Mouse (Mus musculus) heart, postnatal 25 days (tissue): ENCODE measurements at regions not wholly inside any gene's neighbourhood (a gene's known extent, or its start where the extent isn't known, plus 50 kb on each side); places are given as distances from the start of the nearest gene placed in this dataset.
A peak's percentile ranks its signal among the peaks of the same experiment; 100 is the strongest.

Source experiments
- DNase-seq: peaks from one replicate; pipeline ENCODE4 v3.0.0; 2022; ENCODE audit warnings: low spot score
- intact Hi-C: fragments of 180-260 bp; cut with DNase I; formaldehyde crosslinking; loops from one replicate; pipeline ENCODE4 v1.15.1; 2025

DNA sequence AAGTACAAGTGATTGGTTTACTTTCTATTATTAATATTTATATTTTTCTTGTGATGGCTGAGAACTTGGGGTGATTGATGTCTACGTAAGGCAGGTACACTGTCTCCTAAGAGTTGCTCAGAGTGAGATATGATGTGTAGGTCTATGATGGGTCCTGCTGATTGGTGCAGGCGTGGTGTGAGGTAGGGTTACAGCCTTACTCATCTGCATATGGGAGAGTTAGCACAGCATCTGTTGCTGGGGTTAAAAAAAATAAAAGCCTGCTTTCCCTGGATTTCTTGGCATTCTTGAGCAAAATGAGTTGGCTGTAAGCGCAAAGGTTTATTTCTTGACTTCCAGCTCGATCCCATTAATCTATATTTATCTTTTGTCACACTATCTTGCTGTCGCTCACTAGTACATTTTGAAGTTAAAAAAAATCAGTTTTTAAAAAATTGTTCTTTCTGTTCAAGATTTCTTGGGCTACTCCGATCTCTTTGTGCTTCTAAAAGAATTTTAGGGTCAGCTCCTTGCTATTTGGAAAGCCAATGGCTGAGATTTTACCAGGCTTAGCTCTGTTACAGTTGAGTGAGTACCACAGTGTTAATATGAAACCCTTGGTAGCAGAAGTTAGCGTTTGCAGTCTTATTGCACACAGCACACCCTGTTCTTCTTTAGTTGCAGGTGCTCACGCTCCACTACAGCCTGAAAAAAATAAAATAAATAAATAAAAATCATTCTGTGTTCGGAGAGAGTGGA is 482.0 kb downstream of the Plekhb2 start:
- intact Hi-C loops, result no loop called here
- no peak for DNase-seq

DNA sequence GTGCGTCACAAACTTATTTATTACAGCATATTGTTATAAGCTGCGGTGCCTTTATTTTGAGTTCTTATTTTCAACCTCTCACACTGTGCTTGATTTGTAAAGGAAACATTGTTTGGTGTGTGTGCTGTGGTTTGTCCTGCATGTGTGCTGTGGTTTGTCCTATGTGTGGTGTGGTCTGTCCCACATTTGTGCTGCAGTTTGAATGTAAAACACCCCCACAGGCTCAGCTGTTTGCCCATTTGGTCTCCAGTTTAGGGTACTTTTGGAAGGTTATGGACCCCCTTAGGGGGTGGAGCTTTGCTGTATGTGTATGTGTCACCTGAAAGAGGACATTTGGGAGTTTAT is 482.5 kb downstream of the Plekhb2 start:
- intact Hi-C loops, result no loop called here
- DNase-seq, result no peak

DNA sequence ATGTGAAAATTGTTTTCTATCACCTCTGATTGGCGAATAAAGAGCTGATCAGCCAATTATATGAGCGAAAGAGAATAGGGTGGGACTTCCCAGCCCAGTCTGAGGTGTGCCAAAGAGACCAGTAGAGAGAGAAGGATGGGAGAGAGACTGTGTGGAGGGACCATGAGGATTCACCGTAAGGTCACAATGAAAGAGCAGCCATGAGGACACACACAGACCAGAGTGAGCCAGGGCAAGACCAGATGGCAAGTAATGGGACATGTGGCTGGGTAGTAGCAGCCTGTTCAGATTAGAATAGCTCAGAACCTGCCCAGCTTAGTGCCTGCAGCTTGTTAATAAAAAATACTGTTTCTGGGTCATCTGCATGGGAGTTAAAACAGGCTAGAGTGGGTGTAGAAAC is 487.9 kb downstream of the Plekhb2 start:
- DNase-seq, result no peak

DNA sequence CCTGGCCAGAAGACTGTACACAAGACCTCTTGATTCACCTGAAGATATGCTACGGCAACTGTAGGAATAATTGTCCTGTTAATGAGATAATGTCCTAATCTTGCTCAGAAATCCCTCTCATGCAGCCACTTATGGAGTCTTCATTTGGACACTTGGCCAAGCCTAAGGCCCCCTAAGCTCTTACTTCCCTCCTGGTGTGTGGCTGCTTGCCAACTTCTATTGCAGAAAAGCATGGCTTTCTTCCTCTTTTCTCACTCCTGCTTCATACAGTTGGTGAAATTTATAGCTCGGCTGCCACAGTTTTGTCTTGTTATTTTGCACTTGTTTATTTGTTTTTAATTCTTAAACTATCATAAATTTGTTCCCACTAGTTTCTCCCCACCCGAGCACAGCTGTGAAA is 488.4 kb downstream of the Plekhb2 start:
- intact Hi-C loops, result no loop called here
- DNase-seq, result no peak

More for the DNA sequence above, 487.9 kb downstream of the Plekhb2 start:
- intact Hi-C loops, result no loop called here

DNA sequence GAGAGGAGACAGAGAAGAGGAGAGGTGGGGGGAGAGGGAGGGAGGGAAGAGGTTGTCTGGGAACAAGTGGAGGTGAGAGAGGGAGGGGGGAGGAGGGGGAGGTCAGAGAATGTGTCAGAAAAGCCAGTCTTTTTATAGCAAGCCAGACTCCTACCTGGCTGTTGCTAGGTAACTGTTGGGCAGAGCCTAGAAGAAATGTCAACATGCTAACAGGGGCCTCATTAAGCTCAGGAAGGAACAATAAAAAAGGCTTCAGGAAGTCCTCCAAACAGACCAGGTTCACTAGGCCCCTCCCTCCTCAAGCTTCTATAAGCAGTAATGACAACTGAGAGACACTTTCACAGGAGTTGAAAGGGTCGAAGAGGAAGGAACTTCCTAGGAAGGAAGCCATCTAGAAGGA is 494.8 kb downstream of the Plekhb2 start:
- intact Hi-C loops, result no loop called here
- no peak for DNase-seq

DNA sequence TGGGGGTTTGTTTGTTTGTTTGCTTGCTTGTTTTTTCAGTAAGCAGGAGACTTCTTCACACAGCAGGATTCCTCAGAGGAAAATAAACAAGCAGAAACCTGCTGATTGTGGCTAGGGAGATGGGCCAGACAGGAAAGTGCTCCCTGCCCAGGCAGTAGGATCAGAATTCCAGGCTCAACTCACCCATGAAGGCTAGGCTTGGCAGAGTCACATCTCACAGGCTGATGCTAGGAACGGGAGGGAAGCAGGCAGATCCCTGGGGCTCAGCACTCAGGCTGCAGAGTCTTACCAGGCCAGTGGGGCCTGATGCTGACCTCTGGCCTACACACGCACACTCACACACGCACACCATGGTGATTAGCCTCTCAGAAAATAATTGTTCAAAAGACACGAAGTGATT is 498.5 kb downstream of the Plekhb2 start:
- no peak for DNase-seq
- intact Hi-C loops, result no loop called here

DNA sequence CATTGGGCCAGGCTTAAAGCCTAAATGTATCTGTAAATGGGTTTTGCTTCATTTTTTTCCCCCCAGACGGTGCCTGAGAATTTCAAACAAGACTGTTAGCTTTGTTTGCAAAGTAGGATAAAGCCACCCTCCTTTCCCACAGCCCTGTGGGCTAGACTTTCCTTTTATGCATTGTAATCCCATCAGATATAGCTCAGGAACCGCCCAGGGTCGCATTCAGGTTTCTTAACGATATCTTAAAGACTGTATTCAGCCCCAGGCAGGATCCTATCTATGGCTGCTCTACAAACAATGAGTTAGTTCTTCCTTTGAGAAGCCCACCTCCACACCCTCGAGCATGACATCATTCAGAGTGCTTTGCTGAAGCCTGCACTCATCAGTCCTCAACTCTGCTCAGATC is 509.2 kb downstream of the Plekhb2 start:
- intact Hi-C loops, result no loop called here
- DNase-seq, result no peak

DNA sequence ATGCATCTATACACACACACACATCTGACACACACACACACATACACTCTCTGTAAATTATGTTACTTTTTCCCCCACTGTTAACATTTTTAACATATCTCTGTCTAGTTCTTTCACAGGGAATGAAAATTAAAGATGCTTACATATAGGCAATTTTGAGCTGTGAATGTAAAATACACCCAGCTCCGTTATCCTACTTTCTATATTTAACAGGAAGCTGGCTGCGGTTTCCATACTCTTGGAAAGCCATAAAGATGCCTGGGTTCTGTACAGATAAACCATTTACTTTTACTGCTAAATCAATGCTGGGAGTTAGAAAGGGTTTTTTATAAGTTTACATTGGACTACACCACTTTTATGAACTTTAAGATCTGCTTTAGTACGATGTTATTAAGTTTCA is 511.7 kb downstream of the Plekhb2 start:
- no peak for DNase-seq
- intact Hi-C loops, result no loop called here

DNA sequence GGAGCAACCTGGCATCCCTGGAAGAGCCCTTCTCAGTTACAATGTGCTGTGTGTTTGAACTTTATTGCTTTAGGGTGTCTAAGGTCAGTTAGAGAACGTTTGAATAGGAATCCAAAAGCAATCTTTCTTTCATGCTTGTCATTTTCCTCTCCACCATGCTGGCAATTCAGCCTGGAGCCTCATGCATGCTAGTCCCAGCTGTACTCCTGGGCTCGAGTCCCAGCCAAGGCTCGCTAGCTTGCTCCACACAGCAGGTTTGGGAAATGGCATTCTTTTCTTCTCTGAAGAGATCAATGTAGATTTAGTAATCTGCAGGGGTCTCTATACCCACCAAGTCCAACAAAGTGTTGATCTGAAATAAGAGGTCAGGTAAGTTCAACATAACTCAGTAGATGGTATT is 513.1 kb downstream of the Plekhb2 start:
- no peak for DNase-seq
- intact Hi-C loops, result no loop called here

DNA sequence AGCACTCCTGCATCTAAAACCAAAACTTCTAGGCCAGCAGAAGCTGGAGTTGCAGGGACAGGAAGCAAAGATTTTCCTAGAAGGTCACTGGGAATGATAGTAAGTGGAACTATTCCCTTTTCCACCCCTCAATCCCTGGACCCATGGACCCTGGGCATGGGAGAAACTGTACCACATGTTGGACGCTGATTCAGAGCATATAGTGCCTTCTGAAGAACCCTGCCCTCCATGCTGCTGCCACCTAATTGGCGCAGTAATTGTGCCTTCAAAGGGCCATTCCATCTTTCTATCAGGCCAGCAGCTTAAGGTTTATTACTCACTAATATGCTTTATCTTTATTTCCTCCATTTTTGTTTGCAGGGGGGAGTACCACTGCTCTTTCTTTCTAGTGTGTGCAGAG is 516.8 kb downstream of the Plekhb2 start:
- DNase-seq, result no peak
- intact Hi-C loops, result no loop called here

DNA sequence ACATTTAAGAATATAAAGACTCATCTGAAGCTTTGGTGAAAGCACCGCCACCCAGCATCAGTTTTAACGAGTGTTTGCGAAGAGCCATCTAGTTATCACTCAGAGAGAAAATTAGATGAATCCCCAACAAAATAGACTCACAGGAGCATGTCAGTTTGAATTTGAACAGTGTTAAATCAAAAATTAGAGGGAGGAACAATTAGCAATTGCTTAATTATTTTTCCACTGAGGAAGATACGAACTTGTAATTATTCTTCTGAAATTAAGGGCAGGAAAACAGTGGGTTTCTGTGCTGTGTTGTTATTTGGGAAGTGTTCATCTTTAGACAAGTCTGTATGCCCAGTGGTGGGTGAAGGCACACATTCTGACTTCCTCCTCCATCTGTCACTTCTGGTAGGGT is 523.0 kb downstream of the Plekhb2 start:
- no peak for DNase-seq
- intact Hi-C loops, result no loop called here

DNA sequence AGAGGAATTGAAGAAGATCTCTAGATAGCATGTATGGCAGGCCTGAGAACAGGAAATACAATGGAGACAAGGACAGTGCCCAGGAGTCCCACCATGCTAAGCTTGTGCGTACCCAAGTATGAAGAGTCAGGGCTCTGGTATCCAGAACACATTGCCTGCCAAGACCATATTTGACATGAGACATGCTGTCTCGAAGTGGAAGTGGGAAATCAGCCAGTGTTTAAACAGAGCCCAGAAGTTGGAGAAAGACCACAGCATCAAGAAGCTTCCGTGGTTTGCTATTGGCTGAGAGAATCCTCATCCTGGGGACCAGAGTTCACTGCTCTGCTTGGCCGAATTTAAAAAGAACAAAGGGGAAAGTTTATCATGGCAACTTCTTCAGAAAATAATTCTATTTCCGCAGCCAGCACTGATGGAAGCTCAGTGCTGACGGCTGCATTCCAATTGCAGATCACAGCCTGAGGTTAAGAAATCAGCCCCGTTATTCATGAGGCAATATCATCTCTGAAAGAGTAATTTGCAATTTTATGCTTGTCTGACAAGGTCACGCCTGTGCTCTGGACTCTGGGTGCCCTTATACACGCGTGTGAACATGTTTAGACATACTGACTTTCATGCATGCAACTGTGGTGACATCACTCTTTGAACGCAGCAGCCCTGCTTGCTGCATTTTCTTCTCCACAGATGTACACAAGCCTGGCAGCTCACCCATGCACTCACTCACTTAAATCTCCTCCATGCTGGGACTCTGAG is 531.0 kb downstream of the Plekhb2 start:
- intact Hi-C loops, result no loop called here
- no peak for DNase-seq

DNA sequence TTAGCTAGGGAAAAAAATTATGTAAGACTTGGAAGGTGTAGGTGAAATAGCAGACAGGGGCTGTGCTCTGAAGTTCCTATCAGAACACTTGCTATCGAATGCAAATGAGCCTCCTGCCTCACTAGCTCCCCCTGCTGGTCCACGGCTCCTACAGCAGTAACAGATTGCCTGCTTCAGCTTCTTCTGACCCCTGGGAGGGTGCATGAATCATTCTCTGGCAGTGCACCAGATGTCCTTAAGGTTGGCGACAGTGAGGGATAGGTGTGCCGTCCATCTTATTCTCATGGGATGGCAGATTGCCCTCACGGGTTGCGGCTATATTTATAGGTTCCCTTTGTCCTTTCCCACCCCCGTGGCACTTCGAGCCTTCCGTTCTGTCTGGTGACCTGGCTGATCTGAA is 535.7 kb downstream of the Plekhb2 start:
- intact Hi-C loops, result no loop called here
- peak; percentile 17 for DNase-seq

DNA sequence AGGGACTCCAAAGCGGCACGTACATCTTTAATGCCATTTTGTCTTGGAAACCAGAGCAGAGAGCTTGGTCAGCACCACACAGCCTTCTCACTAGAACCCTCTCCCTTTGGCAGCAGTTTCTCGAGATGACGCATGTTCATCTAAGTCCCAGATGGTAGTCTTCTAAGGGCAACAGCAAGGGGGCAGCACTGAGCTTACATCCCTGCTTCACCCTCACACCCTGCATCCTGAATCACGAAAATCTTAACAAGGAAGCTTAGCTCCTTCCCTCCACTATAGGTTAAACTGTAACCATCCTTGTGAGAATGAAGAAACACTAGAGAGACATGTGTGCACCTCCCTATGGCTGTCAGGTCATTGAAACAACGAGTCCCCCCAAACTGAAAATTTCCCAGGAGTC is 538.4 kb downstream of the Plekhb2 start:
- no peak for DNase-seq
- intact Hi-C loops, result no loop called here

DNA sequence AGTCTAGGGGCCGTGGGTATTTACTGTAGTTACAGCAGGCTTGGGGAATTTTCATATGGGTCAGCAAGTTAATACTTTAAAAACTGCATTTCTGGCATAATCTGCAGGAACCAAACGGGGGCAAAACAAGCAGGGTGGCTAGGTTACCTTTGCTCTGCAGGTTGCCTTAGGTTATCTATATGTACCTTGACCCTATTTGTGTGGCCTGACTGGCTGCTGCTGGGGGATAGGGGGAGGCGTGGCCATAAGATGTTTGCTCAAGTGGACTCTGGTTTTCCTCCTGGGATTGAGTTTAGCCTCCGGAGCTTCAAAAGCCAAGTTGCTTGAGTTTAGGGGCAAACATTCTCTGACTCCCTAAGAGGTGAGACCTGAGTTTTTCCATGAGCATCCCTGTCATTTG is 540.6 kb downstream of the Plekhb2 start:
- intact Hi-C loops, result no loop called here
- no peak for DNase-seq

DNA sequence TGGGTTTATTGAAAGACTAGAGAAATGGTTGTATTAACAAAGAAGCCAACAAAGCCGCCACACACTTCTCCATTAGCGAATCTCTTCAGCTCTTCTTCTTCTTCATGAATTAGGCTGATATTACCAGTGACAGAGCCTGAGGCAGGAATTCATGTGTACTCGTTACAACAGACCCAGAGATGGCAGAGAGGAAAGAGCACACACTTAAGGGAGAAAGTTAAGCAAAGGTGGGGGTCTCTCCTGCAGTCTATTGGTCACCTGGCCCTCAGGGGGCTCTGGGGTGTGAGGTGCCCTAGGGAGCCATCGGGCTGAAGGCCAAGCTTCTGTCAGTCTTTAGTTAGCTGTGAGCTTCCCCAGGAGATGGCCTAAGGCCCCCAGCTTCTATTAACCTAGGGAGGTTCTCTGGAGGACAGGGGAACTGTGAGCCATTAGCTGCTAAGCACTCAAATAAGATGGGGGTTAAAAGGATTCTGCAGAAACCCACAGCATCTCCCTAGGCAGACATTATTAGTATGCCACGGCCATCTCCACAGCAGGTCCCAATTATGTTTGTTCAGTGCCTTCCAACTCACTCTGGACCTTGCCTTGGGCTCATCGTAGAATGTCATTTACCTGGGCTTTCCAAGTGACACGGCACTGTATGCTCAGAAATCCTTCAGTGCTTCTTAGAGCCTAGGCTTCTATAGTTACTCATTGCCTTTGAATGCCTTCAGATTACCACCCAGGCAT is 541.2 kb downstream of the Plekhb2 start:
- no peak for DNase-seq
- intact Hi-C loops, result no loop called here

DNA sequence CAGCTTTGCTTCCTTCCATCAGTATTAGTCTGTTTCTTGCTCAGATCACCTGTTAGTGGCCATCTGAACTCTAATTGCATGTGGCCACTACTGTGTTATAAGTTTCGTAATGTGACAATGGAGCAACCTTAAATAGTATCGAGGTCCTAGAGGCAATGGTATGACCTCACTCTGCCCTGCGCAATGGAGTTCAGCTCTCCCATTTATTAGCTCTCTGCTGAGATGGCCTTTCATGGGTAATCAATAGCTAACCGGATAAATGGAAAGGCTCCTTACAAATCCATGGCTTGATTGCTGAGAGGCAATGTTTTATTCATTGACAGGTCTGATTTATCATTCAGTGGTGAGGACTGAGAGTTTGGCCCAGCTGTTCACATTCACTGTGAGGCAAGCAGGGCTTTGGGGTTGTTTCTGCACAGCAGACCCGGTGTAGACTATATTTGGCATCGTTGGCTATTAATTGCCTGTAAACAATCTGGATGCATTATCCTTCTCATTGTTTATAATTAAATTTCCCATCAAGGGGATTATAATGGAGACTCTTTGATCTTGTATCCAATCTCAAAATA is 543.9 kb downstream of the Plekhb2 start:
- intact Hi-C loops, result no loop called here
- no peak for DNase-seq

DNA sequence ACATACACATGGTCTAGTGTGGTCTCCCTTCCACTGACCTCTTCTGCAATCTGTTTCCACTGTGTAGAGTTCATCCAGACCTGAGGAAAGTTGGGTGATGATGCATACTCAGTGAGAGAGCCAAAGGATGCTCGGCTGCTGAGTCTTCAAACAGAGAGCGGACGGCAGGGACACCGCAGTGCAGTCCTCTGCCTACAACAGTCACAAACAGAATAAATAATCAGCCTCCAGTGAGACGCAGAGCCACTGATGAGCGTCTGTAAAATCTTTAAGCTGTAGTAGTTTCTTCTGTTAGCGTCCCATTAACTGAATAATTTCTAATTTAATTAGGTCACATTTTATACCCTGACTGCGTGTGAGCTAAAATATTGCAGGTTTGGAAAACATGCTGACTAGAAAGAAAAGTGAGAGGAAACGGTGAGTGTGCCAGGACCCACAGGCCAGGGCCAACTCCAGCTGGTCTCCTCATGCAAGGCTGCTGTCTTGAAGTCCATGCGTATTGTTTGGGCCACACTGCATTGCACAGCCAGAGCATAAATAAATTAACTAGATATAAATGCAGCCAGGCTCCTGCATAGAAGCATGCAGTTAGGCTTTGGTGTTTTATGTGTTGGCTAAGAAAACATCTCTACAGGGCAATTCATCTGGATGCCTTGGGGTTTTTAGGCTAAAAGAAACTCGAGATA is 551.0 kb downstream of the Plekhb2 start:
- intact Hi-C loops, result no loop called here
- no peak for DNase-seq

DNA sequence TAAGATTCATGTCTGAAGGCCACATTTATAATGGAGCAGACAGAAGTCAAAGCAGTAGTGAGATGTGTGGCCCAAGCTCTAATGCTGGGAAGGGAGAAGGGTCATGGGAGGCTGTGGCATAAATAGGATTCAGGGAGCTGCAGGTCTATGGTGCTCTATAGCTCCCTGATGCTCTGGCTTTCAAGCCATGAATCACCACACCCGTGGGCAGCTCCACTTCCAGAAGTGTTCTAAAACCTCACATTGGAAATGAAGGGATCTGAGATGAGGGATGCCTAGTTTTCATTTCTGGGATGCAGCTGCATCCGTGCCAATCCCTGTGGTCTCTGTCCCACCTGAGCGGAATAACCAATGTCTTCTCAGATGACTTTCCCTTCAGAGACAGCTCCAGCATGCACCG is 553.2 kb downstream of the Plekhb2 start:
- intact Hi-C loops, result no loop called here
- no peak for DNase-seq

DNA sequence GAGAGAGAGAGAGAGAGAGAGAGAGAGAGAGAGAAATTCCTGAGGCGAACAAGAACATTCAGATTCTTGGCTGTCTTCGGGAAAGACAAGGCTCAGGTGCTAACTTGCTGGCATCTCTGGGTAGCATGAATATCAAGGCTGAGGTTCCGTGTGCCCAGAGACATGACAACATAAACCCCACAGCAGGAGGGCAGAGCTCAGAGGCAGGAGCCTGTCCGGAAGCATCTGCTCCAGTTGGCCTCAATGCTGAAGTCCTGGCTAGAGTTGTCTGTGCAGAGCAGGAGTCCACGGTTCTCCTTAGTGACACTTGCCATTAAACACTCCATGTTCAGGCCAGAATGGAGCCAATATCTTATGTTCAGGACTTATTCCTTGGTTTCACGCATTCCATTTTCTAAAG is 555.6 kb downstream of the Plekhb2 start:
- intact Hi-C loops, result no loop called here
- DNase-seq, result no peak
